Mouse (Mus musculus) stomach, embryonic 15.5 days (tissue): ENCODE results near the gene Camta1. TPM values are rescaled to one million over a fixed set of nuclear protein-coding genes. Genes with fewer than 3 reads are reported as not detected.

Source experiments
- ATAC-seq: fragments of 200-750 bp; cut with Nextera tagmentation; 2 replicates; pipeline ENCODE4 v1.8.0; 2017; ENCODE audit warnings: low read depth, moderate number of reproducible peaks, moderate TSS enrichment; ENCODE audit not compliant: insufficient read depth, low FRiP score
- H3K27ac ChIP-seq: fragments of 300-500 bp; sonication (generic); 2 replicates; pipeline ENCODE4 v1.5.1; 2015; ENCODE audit warnings: mild to moderate bottlenecking, inconsistent platforms
- H3K27me3 ChIP-seq: fragments of 300-500 bp; sonication (generic); replicated peaks from 2 replicates; pipeline ENCODE4 v1.6.1; 2015; ENCODE audit warnings: inconsistent platforms
- H3K36me3 ChIP-seq: fragments of 300-500 bp; sonication (generic); 2 replicates; pipeline ENCODE4 v1.6.1; 2015; ENCODE audit warnings: inconsistent platforms
- H3K4me1 ChIP-seq: fragments of 300-500 bp; sonication (generic); 2 replicates; pipeline ENCODE4 v1.6.1; 2015; ENCODE audit warnings: inconsistent platforms
- H3K4me2 ChIP-seq: fragments of 300-500 bp; sonication (generic); 2 replicates; pipeline ENCODE4 v1.6.1; 2015; ENCODE audit warnings: mild to moderate bottlenecking, inconsistent platforms
- H3K4me3 ChIP-seq: fragments of 300-500 bp; sonication (generic); replicated peaks from 2 replicates; pipeline ENCODE4 v1.5.1; 2015; ENCODE audit warnings: inconsistent platforms
- H3K9ac ChIP-seq: fragments of 300-500 bp; sonication (generic); 2 replicates; pipeline ENCODE4 v1.6.1; 2015; ENCODE audit warnings: inconsistent platforms
- H3K9me3 ChIP-seq: fragments of 300-500 bp; sonication (generic); 2 replicates; pipeline ENCODE4 v1.6.1; 2016; ENCODE audit warnings: inconsistent platforms
- WGBS: fragments of 180-500 bp; shearing (Covaris S2); methylation state at CpG from one replicate; pipeline ENCODE4 v1.1.7; 2015; 5-methylcytosine and 5-hydroxymethylcytosine counted together
- polyA plus RNA-seq: library from polyadenylated mRNA; unstranded; fragments of >200 nt; fragmentation: Nextera tagmentation; extraction: Ambion mirVana; gene quantifications from 2 replicates; pipeline ENCODE4 v1.2.1, GENCODE M21; 2015

Gene Camta1
- polyA plus RNA-seq: 63.7 and 67.1 TPM in 2 replicates

DNA sequence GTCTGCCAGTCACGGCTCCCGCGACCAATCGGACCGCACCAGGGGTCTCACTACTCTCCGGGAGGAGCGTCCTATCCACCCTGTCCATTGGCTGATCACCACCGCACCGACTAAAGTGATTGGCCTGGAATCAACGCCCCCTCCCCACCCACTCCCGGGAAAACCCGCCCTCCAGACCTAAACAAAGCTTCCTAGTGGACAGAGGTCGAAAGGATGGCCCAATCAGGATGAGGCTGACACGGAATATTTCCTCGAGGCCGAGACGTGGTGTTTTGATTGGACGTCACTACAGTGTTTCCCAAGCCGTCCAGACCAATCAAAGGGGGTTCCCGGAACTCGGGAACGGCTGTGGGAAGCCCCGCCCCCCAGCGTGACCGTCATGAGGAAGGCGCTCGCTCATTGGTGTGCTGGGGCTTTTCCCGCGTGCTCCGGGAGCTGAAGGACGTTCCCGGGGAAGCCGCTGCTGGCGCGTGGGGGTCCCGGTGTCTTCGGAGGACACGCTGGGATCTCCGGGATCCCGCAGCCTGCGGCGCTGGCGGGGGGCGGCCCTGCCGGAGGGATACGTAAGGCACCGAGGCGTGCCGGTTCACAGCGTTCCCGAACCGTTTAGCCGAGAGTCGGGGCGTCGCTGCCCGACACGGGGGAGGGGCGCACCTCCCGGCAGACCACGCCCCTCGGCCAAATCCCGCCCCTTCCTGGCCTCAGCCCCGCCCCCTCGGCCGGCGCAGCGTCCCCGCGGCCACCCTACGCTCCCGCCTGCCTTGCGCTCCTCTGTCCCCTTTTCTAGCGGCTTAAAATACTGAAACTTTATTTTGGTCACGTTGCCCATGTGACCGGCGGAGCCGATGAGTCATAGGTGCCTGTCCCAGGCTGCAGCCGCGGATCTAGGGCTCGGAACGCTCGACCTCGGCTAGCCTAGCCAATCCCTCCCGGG, at the start of gene Camta1:
TSS of gene Camta1 (minus strand) at position 71 of the 934 bp plus-strand sequence.
- peak; percentile 96 for ATAC-seq
- peak within 1 kb of the TSS; percentile 76 for H3K4me3 ChIP-seq
- peak within 1 kb of the TSS; percentile 71 for H3K9ac ChIP-seq
- H3K27me3 ChIP-seq: no peaks in the 10 kb centered on the region
- WGBS: under 1% methylated on average over 82 of the region's 85 CpGs
- no peaks in the 10 kb centered on the region for H3K36me3 ChIP-seq
- peak within 1 kb of the TSS; percentile 96 for H3K4me2 ChIP-seq
- H3K27ac ChIP-seq: peak within 1 kb of the TSS; percentile 93
- H3K9me3 ChIP-seq: no peaks in the 10 kb centered on the region
- peaks cover 7% of the 10 kb centered on the region for H3K4me1 ChIP-seq

DNA sequence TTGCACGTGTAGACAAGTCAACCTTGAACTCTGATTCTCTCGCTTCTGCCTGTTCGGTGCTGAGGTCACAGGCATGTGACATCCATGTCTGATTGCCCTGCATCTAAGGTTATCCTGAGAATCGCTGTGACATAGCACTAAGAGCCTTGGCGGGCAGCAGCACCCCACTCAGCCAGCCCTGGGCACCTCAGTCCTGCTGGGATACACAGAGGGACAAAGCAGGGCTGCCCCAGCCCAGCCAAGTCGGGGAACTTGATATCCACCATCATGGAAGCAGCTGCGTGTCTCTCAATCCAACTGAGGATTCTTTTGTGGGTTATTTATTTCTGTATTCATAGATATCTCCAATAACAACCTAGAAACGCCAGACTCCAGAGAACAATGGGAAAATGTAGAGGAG, 47.1 kb upstream of the Camta1 start:
- Histone ChIP-seq H3K27me3 (0 out of 2 replicates have a peak, but pooled peaks cover 9% of the 10 kb centered on the region), H3K4me1 (no peaks in the 10 kb centered on the region), H3K4me3 (no peak overlapping the region), H3K27ac (no peak overlapping the region), H3K9me3 (no peaks in the 10 kb centered on the region), H3K36me3 (no peaks in the 10 kb centered on the region), H3K9ac (no peak overlapping the region), H3K4me2 (no peak overlapping the region)
- no peak for ATAC-seq
- 72% methylated on average over 8 of the region's 8 CpGs for WGBS

GRCm38 (mm10) chr4:151907577-151908343, 46.1 kb upstream of the Camta1 start:
- H3K9ac ChIP-seq: no peak overlapping the region
- H3K9me3 ChIP-seq: no peaks in the 10 kb centered on the region
- no peak overlapping the region for H3K27ac ChIP-seq
- 0 out of 2 replicates have a peak, but pooled peaks cover 1% of the 10 kb centered on the region for H3K4me1 ChIP-seq
- WGBS: 65% methylated on average over 26 of the region's 26 CpGs
- H3K4me3 ChIP-seq: no peak overlapping the region
- 0 out of 2 replicates have a peak, but pooled peaks cover 9% of the 10 kb centered on the region for H3K27me3 ChIP-seq
- no peak overlapping the region for H3K4me2 ChIP-seq
- no peak for ATAC-seq
- H3K36me3 ChIP-seq: no peaks in the 10 kb centered on the region

- no peaks in the 10 kb centered on the region for H3K36me3 ChIP-seq
- H3K9ac ChIP-seq: no peak overlapping the region
- WGBS: 72% methylated on average over 4 of the region's 4 CpGs
- H3K27me3 ChIP-seq: 0 out of 2 replicates have a peak, but pooled peaks cover 9% of the 10 kb centered on the region
- ATAC-seq: no peak
- H3K4me1 ChIP-seq: 0 out of 2 replicates have a peak, but pooled peaks cover 4% of the 10 kb centered on the region
- H3K27ac ChIP-seq: no peak overlapping the region
- H3K9me3 ChIP-seq: no peaks in the 10 kb centered on the region
- H3K4me2 ChIP-seq: no peak overlapping the region
- H3K4me3 ChIP-seq: no peak overlapping the region
Measured at GRCm38 (mm10) chr4:151905621-151906020, 43.9 kb upstream of the Camta1 start.

DNA sequence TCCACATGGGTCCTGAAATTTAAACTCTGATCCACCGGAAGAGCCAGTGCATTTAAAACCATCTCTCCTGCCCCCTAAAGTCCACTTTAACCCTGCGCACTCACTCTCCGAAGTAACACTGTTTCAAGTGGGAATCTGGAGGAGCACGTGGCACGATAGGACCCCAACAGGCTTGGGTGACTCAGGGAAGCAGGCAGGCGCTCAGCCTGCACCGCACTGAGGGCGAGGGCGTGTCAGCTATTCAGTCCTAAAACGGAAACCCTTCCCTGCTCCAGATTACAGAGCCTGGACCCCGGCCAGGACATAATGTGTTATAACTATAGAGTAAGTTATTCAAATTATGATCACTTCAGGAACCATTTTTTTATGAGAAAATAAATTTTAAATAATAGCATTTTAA, 42.4 kb upstream of the Camta1 start:
- ATAC-seq: no peak
- no peak overlapping the region for H3K4me2 ChIP-seq
- WGBS: 37% methylated on average over 11 of the region's 11 CpGs

DNA sequence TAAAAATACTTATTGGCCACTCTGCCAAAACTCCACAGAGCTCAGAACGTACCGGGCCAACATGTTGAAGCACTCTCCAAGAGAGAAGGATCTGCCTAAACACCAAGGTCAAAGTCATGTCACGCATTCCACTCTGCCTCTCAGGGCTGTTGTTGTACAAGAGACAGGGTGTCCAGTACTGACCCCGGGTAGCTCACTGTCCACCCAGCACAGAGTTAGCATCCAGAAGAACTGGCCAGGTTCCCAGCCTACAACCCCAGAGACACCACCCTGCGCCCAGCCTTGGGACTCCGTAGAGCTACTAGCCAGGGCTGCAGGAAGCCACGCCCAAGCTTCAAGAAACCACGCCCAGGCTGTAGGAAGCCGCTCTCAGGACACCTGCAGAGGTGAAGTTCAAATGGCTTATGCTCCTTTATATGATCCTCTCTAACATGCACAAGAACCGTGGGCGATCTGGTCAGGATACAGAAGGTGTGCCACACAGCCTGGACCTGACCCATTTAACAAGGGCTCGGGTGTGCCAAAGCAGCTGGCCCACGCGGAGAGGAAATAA, 41.1 kb upstream of the Camta1 start:
- no peak; the same call in 1 of the 2 replicates for ATAC-seq
- no peak overlapping the region for H3K9ac ChIP-seq
- no peaks in the 10 kb centered on the region for H3K9me3 ChIP-seq
- H3K36me3 ChIP-seq: no peaks in the 10 kb centered on the region
- WGBS: 45% methylated on average over 14 of the region's 14 CpGs
- no peak overlapping the region for H3K4me2 ChIP-seq
- 0 out of 2 replicates have a peak, but pooled peaks cover 4% of the 10 kb centered on the region for H3K4me1 ChIP-seq
- H3K4me3 ChIP-seq: no peak overlapping the region
- H3K27ac ChIP-seq: no peak overlapping the region
- 0 out of 2 replicates have a peak, but pooled peaks cover 7% of the 10 kb centered on the region for H3K27me3 ChIP-seq

More for the DNA sequence above, 42.4 kb upstream of the Camta1 start:
- H3K4me3 ChIP-seq: no peak overlapping the region
- H3K27me3 ChIP-seq: 0 out of 2 replicates have a peak, but pooled peaks cover 9% of the 10 kb centered on the region
- no peaks in the 10 kb centered on the region for H3K36me3 ChIP-seq
- H3K4me1 ChIP-seq: 0 out of 2 replicates have a peak, but pooled peaks cover 4% of the 10 kb centered on the region
- H3K9ac ChIP-seq: no peak overlapping the region
- H3K9me3 ChIP-seq: no peaks in the 10 kb centered on the region
- no peak overlapping the region for H3K27ac ChIP-seq

GRCm38 (mm10) chr4:151902046-151902688, 40.5 kb upstream of the Camta1 start:
- H3K27me3 ChIP-seq: 0 out of 2 replicates have a peak, but pooled peaks cover 1% of the 10 kb centered on the region
- H3K36me3 ChIP-seq: no peaks in the 10 kb centered on the region
- 0 out of 2 replicates have a peak, but pooled peaks cover 4% of the 10 kb centered on the region for H3K4me1 ChIP-seq
- no peak overlapping the region for H3K27ac ChIP-seq
- no peak overlapping the region for H3K4me2 ChIP-seq
- H3K9me3 ChIP-seq: no peaks in the 10 kb centered on the region
- 75% methylated on average over 17 of the region's 17 CpGs for WGBS
- H3K9ac ChIP-seq: no peak overlapping the region
- no peak overlapping the region for H3K4me3 ChIP-seq
- no peak for ATAC-seq

DNA sequence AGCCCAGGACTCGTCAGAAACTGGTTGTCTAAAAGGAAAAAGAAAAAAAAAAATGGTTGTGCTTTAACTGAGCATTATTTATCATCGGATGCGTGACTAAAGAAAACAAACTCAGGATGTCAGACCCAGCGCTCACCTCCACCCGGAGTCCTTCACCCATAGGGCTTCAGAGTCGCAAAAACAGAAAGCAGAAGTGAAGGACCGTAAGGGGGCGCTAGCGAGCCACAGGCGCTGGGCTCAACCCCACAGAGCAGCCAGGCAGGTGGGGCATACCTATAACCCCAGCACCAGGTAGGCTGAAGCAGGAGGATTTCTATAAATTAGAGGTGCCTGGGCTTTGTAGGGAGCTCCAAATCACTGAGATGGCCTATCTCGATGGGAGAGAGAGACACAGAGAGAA, 39.7 kb upstream of the Camta1 start:
- no peaks in the 10 kb centered on the region for H3K27me3 ChIP-seq
- H3K4me2 ChIP-seq: no peak overlapping the region
- whole genome bisulfite sequencing: 54% methylated on average over 11 of the region's 11 CpGs
- ATAC-seq: no peak
- H3K4me1 ChIP-seq: 0 out of 2 replicates have a peak, but pooled peaks cover 4% of the 10 kb centered on the region
- no peaks in the 10 kb centered on the region for H3K9me3 ChIP-seq
- H3K27ac ChIP-seq: no peak overlapping the region
- H3K36me3 ChIP-seq: no peaks in the 10 kb centered on the region
- H3K9ac ChIP-seq: no peak overlapping the region
- H3K4me3 ChIP-seq: no peak overlapping the region

GRCm38 (mm10) chr4:151900735-151901134, 39.1 kb upstream of the Camta1 start:
- Histone ChIP-seq H3K36me3 (no peaks in the 10 kb centered on the region), H3K9me3 (no peaks in the 10 kb centered on the region), H3K4me1 (0 out of 2 replicates have a peak, but pooled peaks cover 4% of the 10 kb centered on the region), H3K4me2 (no peak overlapping the region), H3K27me3 (no peaks in the 10 kb centered on the region), H3K27ac (no peak overlapping the region), H3K4me3 (no peak overlapping the region), H3K9ac (no peak overlapping the region)
- ATAC-seq: no peak
- WGBS: 78% methylated on average over 6 of the region's 6 CpGs

DNA sequence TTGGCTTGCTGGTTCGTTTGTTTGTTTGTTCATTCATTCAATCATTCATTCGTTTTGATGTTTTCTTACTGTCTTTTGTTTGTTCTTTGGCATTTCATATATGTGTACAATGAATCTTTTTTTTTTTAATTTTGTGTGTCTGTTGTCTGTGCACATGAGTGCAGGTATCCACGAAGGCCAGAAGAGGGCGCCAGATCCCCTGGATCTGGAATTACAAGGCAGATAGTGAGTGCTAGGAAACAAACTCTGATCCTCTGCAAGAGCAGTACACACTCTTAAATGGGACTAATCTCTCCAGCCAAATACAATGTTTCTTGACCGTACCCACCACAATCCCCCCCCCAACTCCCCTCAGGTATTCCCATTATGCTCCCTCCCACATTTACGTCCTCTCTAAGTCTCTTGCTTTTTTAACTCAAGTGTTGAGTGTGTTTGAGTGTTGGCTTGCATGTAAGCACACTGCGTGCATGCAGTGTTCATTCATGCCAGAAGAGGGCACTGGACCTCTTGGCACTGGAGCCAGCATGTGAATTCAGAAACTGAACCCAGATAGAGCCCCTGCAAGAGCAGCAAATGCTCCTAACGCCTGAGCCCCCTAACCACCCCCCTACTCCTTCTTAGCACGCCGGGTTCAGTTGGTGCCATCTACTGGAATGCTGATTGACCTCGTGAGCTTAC, 38.2 kb upstream of the Camta1 start:
- no peak overlapping the region for H3K4me3 ChIP-seq
- no peak overlapping the region for H3K9ac ChIP-seq
- H3K9me3 ChIP-seq: no peaks in the 10 kb centered on the region
- ATAC-seq: no peak
- no peak overlapping the region for H3K4me2 ChIP-seq
- 0 out of 2 replicates have a peak, but pooled peaks cover 4% of the 10 kb centered on the region for H3K4me1 ChIP-seq
- H3K36me3 ChIP-seq: no peaks in the 10 kb centered on the region
- WGBS: 62% methylated on average over 11 of the region's 11 CpGs
- no peaks in the 10 kb centered on the region for H3K27me3 ChIP-seq
- no peak overlapping the region for H3K27ac ChIP-seq
